Mouse (Mus musculus) small intestine, adult 2 months (tissue): Measurements from ENCODE around the gene Pard6b. TPM values are rescaled to one million over a fixed set of nuclear protein-coding genes. Genes with fewer than 3 reads are reported as not detected.

Experiments used
- H3K27ac ChIP-seq: fragments of 200-500 bp; 2 replicates; pipeline ENCODE4 v1.5.1; 2012; ENCODE audit warnings: low read depth, low read length, control low read depth, inconsistent platforms; ENCODE audit not compliant: insufficient read depth
- H3K27me3 ChIP-seq: fragments of 200-500 bp; 2 replicates; pipeline ENCODE4 v1.6.1; 2012; ENCODE audit warnings: mild to moderate bottlenecking, moderate library complexity, low read length, inconsistent platforms; ENCODE audit not compliant: control insufficient read depth, insufficient read depth
- H3K36me3 ChIP-seq: fragments of 200-500 bp; 2 replicates; pipeline ENCODE4 v1.6.1; 2012; ENCODE audit warnings: mild to moderate bottlenecking, low read length, control low read depth, inconsistent platforms; ENCODE audit not compliant: control insufficient read depth, insufficient read depth
- H3K4me1 ChIP-seq: fragments of 200-500 bp; 2 replicates; pipeline ENCODE4 v1.6.1; 2012; ENCODE audit warnings: low read length, inconsistent platforms, mixed read lengths; ENCODE audit not compliant: control insufficient read depth, insufficient read depth, insufficient read length
- H3K4me3 ChIP-seq: fragments of 200-500 bp; 2 replicates; pipeline ENCODE4 v1.5.1; 2012; ENCODE audit warnings: low read depth, mild to moderate bottlenecking, control low read depth, inconsistent platforms, low read length, moderate library complexity
- CTCF ChIP-seq: fragments of 200-500 bp; IDR thresholded peaks from 2 replicates; pipeline ENCODE4 v1.5.1; 2012; ENCODE audit warnings: low read depth, mild to moderate bottlenecking, control low read depth, inconsistent platforms, low read length, moderate library complexity, mixed read lengths; ENCODE audit not compliant: insufficient replicate concordance, insufficient read length; ENCODE audit errors: extremely low read depth
- POLR2A ChIP-seq: fragments of 200-500 bp; IDR thresholded peaks from 2 replicates; pipeline ENCODE4 v1.6.1; 2012; ENCODE audit warnings: low read depth, mild to moderate bottlenecking, control low read depth, inconsistent platforms, low read length, moderate library complexity
- WGBS: fragments of 180-500 bp; shearing (Covaris S2); methylation state at CpG from one replicate; pipeline ENCODE4 v1.1.7; 2018; 5-methylcytosine and 5-hydroxymethylcytosine counted together
- polyA plus RNA-seq: library from polyadenylated mRNA; depleted of rRNA; stranded (reverse); fragments of >200 nt; gene quantifications from 2 replicates; pipeline ENCODE4 v1.2.3, GENCODE M21; 2012

The Pard6b gene
- polyA plus RNA-seq, 1 experiment = 55.5 TPM

DNA sequence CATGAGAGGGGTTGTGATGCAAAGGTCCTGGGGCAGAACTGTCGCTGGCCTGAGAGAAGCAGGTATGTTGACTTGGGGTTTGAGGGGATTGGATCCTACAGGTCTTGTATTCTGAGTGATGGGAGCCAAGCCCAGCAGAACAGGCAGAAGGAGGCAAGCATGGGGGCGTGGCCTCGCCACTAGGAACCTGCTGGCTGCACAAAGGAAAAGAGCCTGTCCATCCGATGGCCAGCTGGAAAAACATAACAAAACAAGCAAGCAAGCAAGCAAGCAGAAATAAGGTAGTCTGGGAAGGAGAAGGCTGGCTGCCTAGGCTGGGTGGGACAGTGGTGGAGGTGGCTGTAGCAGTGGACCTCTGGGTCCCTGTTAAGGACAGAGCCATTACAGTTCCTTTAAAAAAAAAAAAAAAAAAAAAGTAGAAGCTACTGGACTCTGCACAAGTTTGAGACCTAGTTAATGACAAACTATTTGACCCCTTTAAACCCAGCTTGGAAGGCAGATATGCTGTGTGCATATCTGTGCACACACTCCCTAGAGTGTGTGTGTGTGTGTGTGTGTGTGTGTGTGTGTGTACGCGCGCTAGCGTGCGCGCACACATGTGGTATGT, 36.0 kb upstream of the Pard6b start:
- WGBS = 62% methylated on average over 10 of the region's 10 CpGs
- Histone ChIP-seq H3K27ac (no peak overlapping the region), H3K4me1 (no peaks in the 10 kb centered on the region), H3K36me3 (no peaks in the 10 kb centered on the region), H3K27me3 (peaks cover 4% of the 10 kb centered on the region; the same call in 1 of the 2 replicates), H3K4me3 (no peak overlapping the region)
- TF ChIP-seq POLR2A (no peak), CTCF (no peak)

DNA sequence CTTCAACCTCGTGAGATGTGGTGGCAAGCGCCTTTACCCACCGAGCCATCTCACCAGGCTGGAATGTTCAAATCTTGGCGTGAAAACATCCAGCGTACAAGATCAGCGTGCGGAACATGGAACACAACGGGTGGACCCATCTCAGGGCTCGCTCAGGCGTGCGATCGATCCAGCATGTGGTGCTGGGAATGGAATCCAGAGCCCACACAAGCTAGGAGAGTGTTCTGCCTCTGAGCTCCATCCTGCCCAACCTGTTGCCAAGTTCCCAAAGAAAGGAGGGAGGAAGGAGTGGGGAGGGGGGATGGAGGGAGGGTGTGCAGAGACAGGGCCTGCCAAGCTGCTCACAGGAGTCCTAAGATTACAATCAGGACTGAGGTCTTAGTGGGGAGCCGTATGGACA, 35.4 kb upstream of the Pard6b start:
- H3K27ac ChIP-seq = no peak overlapping the region

DNA sequence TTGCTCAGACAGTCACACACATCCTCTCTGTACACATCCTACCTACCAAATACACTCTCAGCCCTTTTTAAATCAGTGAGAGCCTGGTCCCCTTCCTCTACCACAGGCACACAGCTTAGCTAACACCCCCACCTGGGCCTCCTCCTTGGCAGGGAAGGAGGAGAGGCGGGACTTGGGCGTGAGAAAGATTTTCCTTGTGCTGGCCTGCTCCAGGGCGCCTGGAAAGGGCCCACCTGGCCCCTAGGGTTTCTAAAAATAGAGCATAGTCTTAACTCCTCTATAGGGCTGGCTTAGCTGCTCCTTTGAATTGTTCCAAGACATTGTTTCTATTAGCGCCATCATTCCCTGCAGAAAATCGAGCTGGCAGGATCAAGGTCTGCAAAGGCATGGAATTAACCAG, 35.0 kb upstream of the Pard6b start:
- Histone ChIP-seq H3K27me3 (peaks cover 14% of the 10 kb centered on the region), H3K4me1 (peaks cover 5% of the 10 kb centered on the region), H3K27ac (no peak overlapping the region), H3K36me3 (no peaks in the 10 kb centered on the region), H3K4me3 (no peak overlapping the region)
- WGBS = 20% methylated on average over 5 of the region's 5 CpGs
- TF ChIP-seq CTCF (no peak), POLR2A (no peak)

More for the DNA sequence above, 35.4 kb upstream of the Pard6b start:
- no peak for TF ChIP-seq CTCF
- TF ChIP-seq POLR2A = no peak
- Histone ChIP-seq H3K4me3 (no peak overlapping the region), H3K27me3 (peaks cover 10% of the 10 kb centered on the region), H3K4me1 (peaks cover 2% of the 10 kb centered on the region), H3K36me3 (no peaks in the 10 kb centered on the region)
- WGBS = 70% methylated on average over 13 of the region's 13 CpGs

DNA sequence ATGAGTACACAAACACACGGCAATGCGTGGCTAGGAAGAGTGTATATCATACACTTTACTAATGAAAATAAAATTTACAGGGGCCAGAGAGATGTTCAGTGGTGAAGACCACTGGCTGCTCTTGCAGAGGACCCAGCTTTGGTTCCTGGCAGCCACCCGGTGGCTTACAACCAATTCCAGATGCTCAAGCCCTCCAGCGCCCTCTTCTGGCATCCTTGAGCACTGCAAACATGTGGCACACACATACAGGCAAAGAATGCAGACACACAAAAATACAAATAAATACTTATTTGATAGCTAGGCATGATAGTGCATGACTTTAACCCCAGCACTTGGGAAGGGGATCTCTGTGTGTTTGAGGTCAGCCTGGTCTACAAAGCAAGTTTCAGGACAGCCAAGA, 34.3 kb upstream of the Pard6b start:
- Histone ChIP-seq H3K4me3 (no peak overlapping the region), H3K36me3 (no peaks in the 10 kb centered on the region), H3K27ac (no peak overlapping the region), H3K27me3 (peaks cover 19% of the 10 kb centered on the region), H3K4me1 (peaks cover 5% of the 10 kb centered on the region)
- 80% methylated on average over 4 of the region's 4 CpGs for WGBS
- TF ChIP-seq POLR2A (no peak), CTCF (peak; percentile 32; the same call in 1 of the 2 replicates)

DNA sequence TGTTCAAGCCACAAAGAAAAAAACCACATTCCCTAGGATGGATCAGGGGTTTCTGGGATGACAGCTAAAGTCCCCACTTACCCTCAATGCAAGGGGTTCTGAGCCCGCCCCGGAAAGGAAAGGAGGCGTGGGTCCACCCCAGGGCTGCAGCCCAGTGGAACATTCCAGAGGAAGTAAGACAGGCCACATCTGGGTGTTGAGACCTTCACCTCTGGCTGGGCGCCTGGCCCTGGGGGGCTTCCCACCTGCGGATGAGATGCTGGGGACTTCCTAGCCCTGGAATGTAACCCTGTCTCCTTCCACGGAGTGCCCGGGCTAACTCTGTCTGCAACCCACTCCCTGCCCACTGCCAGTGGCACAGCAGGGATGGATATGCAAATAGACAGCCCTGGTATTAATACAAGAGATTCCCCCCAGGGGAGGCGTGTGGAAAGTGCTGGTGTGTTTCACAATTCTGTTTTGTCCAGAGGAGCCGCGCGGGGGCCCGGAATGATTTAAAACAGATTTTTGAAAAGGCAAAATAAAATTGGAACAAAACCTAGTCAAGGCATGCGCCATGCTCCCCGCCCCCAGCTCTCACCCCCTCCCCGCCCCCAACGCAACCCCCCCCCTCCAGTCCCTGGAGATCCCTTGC, 31.7 kb upstream of the Pard6b start:
- WGBS = 67% methylated on average over 16 of the region's 16 CpGs
- Histone ChIP-seq H3K4me1 (peaks cover 5% of the 10 kb centered on the region), H3K36me3 (no peaks in the 10 kb centered on the region), H3K4me3 (peak overlapping the region; percentile 39), H3K27me3 (peaks cover 19% of the 10 kb centered on the region), H3K27ac (no peak overlapping the region)
- TF ChIP-seq CTCF (no peak), POLR2A (no peak)

DNA sequence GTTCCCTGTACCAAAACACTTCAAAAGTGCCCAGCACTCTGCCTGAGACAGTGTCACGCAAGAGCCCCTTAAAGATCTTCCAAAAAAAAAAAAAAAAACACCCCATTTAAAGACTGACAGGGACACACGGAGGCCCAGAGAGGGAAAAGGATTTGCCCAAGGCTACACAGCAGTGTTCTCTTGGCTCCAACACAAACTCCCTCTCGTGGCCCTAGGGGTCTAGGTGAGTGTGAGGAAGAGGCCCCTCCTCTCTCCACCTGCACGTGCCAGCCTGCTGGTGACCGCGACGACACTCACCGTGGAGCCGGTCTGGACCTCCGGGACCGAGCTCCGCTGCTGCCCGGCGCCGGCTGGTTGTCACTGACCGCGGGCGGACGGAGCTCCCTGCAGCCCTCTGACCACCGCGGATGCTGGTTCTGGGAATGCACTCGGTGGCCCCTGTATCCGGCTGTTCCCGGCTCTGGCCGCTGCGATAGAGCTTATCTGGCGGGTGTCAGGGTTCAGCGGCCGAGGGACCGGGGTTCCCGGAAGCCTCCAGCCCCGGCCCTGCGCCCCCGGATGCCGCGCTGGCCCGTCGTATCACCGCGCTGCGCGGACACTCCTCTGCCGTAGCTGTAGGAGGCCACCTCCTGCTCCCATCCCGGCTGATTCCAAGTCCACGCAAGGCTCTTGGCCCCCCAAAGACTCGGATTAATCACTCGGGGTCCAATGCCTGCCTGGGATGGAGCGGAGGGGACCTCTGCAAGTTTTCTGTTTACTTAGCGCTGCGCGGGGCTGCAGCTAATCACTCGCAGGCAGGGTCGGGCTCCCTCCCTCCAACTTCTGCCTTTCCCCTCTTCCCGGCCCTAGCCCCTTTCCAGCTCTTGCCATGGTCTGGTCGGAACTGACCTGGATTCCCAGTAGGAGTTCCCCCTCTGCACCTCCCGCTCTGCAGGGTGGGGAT, 30.5 kb upstream of the Pard6b start:
- H3K4me3 ChIP-seq = peak overlapping the region; percentile 58
- H3K27me3 ChIP-seq = peaks cover 19% of the 10 kb centered on the region
- 0 out of 2 replicates have a peak overlapping the region, but pooled peaks have one; percentile 5 for H3K27ac ChIP-seq
- TF ChIP-seq POLR2A = no peak
- TF ChIP-seq CTCF = no peak
- 3% methylated on average over 56 of the region's 56 CpGs for WGBS
- peaks cover 5% of the 10 kb centered on the region for H3K4me1 ChIP-seq
- H3K36me3 ChIP-seq = no peaks in the 10 kb centered on the region
